Mouse (Mus musculus) heart, embryonic 15.5 days (tissue): ENCODE measurements around the gene Marveld3. TPM values are rescaled to one million over a fixed set of nuclear protein-coding genes. Genes with fewer than 3 reads are reported as not detected.

Experiments
- ATAC-seq: fragments of 200-750 bp; cut with Nextera tagmentation; replicated peaks from 2 replicates; pipeline ENCODE4 v1.8.0; 2017; ENCODE audit warnings: low read depth, moderate TSS enrichment; ENCODE audit not compliant: insufficient number of reproducible peaks, insufficient read depth, low FRiP score
- H3K27ac ChIP-seq: fragments of 300-500 bp; sonication (generic); 2 replicates; pipeline ENCODE4 v1.5.1; 2015; ENCODE audit warnings: mild to moderate bottlenecking, inconsistent platforms
- H3K27me3 ChIP-seq: fragments of 300-500 bp; sonication (generic); 2 replicates; pipeline ENCODE4 v1.6.1; 2015; ENCODE audit warnings: inconsistent platforms
- H3K36me3 ChIP-seq: fragments of 300-500 bp; sonication (generic); 2 replicates; pipeline ENCODE4 v1.6.1; 2015; ENCODE audit warnings: mild to moderate bottlenecking, inconsistent platforms
- H3K4me1 ChIP-seq: fragments of 300-500 bp; sonication (generic); replicated peaks from 2 replicates; pipeline ENCODE4 v1.6.1; 2015; ENCODE audit warnings: inconsistent platforms
- H3K4me2 ChIP-seq: fragments of 300-500 bp; sonication (generic); 2 replicates; pipeline ENCODE4 v1.6.1; 2015; ENCODE audit warnings: inconsistent platforms, mild to moderate bottlenecking, moderate library complexity
- H3K4me3 ChIP-seq: fragments of 300-500 bp; sonication (generic); 2 replicates; pipeline ENCODE4 v1.5.1; 2015; ENCODE audit warnings: mild to moderate bottlenecking, inconsistent platforms
- H3K9ac ChIP-seq: fragments of 300-500 bp; sonication (generic); 2 replicates; pipeline ENCODE4 v1.6.1; 2015; ENCODE audit warnings: mild to moderate bottlenecking, inconsistent platforms
- H3K9me3 ChIP-seq: fragments of 300-500 bp; sonication (generic); replicated peaks from 2 replicates; pipeline ENCODE4 v1.6.1; 2016; ENCODE audit warnings: inconsistent platforms
- WGBS: fragments of 180-500 bp; shearing (Covaris S2); methylation state at CpG from one replicate; pipeline ENCODE4 v1.1.7; 2015; ENCODE audit warnings: mixed read lengths; 5-methylcytosine and 5-hydroxymethylcytosine counted together
- polyA plus RNA-seq: library from polyadenylated mRNA; unstranded; fragments of >200 nt; fragmentation: Nextera tagmentation; extraction: Ambion mirVana; gene quantifications from 2 replicates; pipeline ENCODE4 v1.2.1, GENCODE M21; 2015

The Marveld3 gene
- polyA plus RNA-seq, 1 experiment from 2014 or later, result 0.47 TPM

GRCm38 (mm10) chr8:109945153-109945632 lies 16.8 kb downstream of the Marveld3 start:
- H3K27ac ChIP-seq, result no peak overlapping the region
- WGBS, result 48% methylated on average over 9 of the region's 9 CpGs
- ATAC-seq, result no peak
- no peak overlapping the region for H3K4me2 ChIP-seq
- H3K4me3 ChIP-seq, result no peak overlapping the region
- H3K9ac ChIP-seq, result no peak overlapping the region
- peaks cover 16% of the 10 kb centered on the region for H3K4me1 ChIP-seq
- no peaks in the 10 kb centered on the region for H3K9me3 ChIP-seq
- H3K36me3 ChIP-seq, result peaks cover 11% of the 10 kb centered on the region; the same call in 1 of the 2 replicates
- peaks cover 24% of the 10 kb centered on the region for H3K27me3 ChIP-seq

- no peak overlapping the region for H3K27ac ChIP-seq
- no peak overlapping the region for H3K4me2 ChIP-seq
- H3K27me3 ChIP-seq, result no peaks in the 10 kb centered on the region
- H3K4me1 ChIP-seq, result peaks cover 6% of the 10 kb centered on the region; the same call in 1 of the 2 replicates
- peaks cover 30% of the 10 kb centered on the region for H3K36me3 ChIP-seq
- no peak for ATAC-seq
- H3K9me3 ChIP-seq, result no peaks in the 10 kb centered on the region
- no peak overlapping the region for H3K4me3 ChIP-seq
- 62% methylated on average over 2 of the region's 2 CpGs for WGBS
- H3K9ac ChIP-seq, result no peak overlapping the region
Observed at GRCm38 (mm10) chr8:109941606-109942360, 20.2 kb downstream of the Marveld3 start.

- Histone ChIP-seq H3K27me3 (no peaks in the 10 kb centered on the region), H3K9me3 (no peaks in the 10 kb centered on the region), H3K9ac (no peak overlapping the region), H3K4me1 (peaks cover 12% of the 10 kb centered on the region), H3K4me3 (no peak overlapping the region), H3K27ac (peak overlapping the region; percentile 11; the same call in 1 of the 2 replicates), H3K36me3 (peaks cover 21% of the 10 kb centered on the region), H3K4me2 (no peak overlapping the region)
- no peak for ATAC-seq
- WGBS, result 59% methylated on average over 8 of the region's 8 CpGs
Observed at GRCm38 (mm10) chr8:109920406-109921390, 41.3 kb downstream of the Marveld3 start.

- H3K27me3 ChIP-seq, result no peaks in the 10 kb centered on the region
- H3K36me3 ChIP-seq, result peaks cover 28% of the 10 kb centered on the region; the same call in 1 of the 2 replicates
- H3K27ac ChIP-seq, result no peak overlapping the region
- WGBS, result 42% methylated on average over 4 of the region's 4 CpGs
- no peak overlapping the region for H3K4me2 ChIP-seq
- H3K4me3 ChIP-seq, result no peak overlapping the region
- no peaks in the 10 kb centered on the region for H3K9me3 ChIP-seq
- H3K4me1 ChIP-seq, result peaks cover 12% of the 10 kb centered on the region
- no peak overlapping the region for H3K9ac ChIP-seq
- ATAC-seq, result no peak
Observed at GRCm38 (mm10) chr8:109917277-109917676, 44.7 kb downstream of the Marveld3 start.

- Histone ChIP-seq H3K4me1 (no peaks in the 10 kb centered on the region), H3K36me3 (peaks cover 28% of the 10 kb centered on the region), H3K4me2 (no peak overlapping the region), H3K9ac (no peak overlapping the region), H3K27ac (no peak overlapping the region), H3K9me3 (no peaks in the 10 kb centered on the region), H3K4me3 (no peak overlapping the region), H3K27me3 (no peaks in the 10 kb centered on the region)
- WGBS, result 92% methylated on average over 4 of the region's 4 CpGs
- no peak for ATAC-seq
Observed at GRCm38 (mm10) chr8:109907376-109907775, 54.6 kb downstream of the Marveld3 start.

GRCm38 (mm10) chr8:109906907-109907306 lies 55.1 kb downstream of the Marveld3 start:
- H3K4me2 ChIP-seq, result no peak overlapping the region
- peaks cover 24% of the 10 kb centered on the region for H3K36me3 ChIP-seq
- H3K9ac ChIP-seq, result no peak overlapping the region
- ATAC-seq, result no peak
- H3K4me3 ChIP-seq, result no peak overlapping the region
- WGBS, result 81% methylated on average over 3 of the region's 3 CpGs
- no peaks in the 10 kb centered on the region for H3K27me3 ChIP-seq
- H3K4me1 ChIP-seq, result no peaks in the 10 kb centered on the region
- no peak overlapping the region for H3K27ac ChIP-seq
- no peaks in the 10 kb centered on the region for H3K9me3 ChIP-seq

GRCm38 (mm10) chr8:109904928-109905668 lies 56.9 kb downstream of the Marveld3 start:
- no peaks in the 10 kb centered on the region for H3K9me3 ChIP-seq
- H3K4me3 ChIP-seq, result no peak overlapping the region
- no peaks in the 10 kb centered on the region for H3K4me1 ChIP-seq
- peaks cover 19% of the 10 kb centered on the region for H3K36me3 ChIP-seq
- H3K4me2 ChIP-seq, result no peak overlapping the region
- WGBS, result 83% methylated on average over 1 of the region's 1 CpGs
- H3K27ac ChIP-seq, result no peak overlapping the region
- no peak for ATAC-seq
- H3K9ac ChIP-seq, result no peak overlapping the region
- no peaks in the 10 kb centered on the region for H3K27me3 ChIP-seq

GRCm38 (mm10) chr8:109903909-109904469 lies 58.0 kb downstream of the Marveld3 start:
- Histone ChIP-seq H3K9ac (no peak overlapping the region), H3K4me2 (no peak overlapping the region), H3K9me3 (no peaks in the 10 kb centered on the region), H3K36me3 (peaks cover 9% of the 10 kb centered on the region), H3K4me3 (no peak overlapping the region), H3K4me1 (no peaks in the 10 kb centered on the region), H3K27ac (no peak overlapping the region), H3K27me3 (no peaks in the 10 kb centered on the region)
- ATAC-seq, result no peak
- 74% methylated on average over 10 of the region's 10 CpGs for WGBS

GRCm38 (mm10) chr8:109902379-109902778 lies 59.6 kb downstream of the Marveld3 start:
- H3K4me1 ChIP-seq, result no peaks in the 10 kb centered on the region
- H3K9ac ChIP-seq, result no peak overlapping the region
- no peak overlapping the region for H3K4me3 ChIP-seq
- ATAC-seq, result no peak
- H3K9me3 ChIP-seq, result no peaks in the 10 kb centered on the region
- H3K36me3 ChIP-seq, result peaks cover 6% of the 10 kb centered on the region; the same call in 1 of the 2 replicates
- H3K4me2 ChIP-seq, result no peak overlapping the region
- H3K27ac ChIP-seq, result no peak overlapping the region
- no peaks in the 10 kb centered on the region for H3K27me3 ChIP-seq
